Mouse (Mus musculus): ENCODE results near the gene Dennd1a.

The Dennd1a gene

DNA sequence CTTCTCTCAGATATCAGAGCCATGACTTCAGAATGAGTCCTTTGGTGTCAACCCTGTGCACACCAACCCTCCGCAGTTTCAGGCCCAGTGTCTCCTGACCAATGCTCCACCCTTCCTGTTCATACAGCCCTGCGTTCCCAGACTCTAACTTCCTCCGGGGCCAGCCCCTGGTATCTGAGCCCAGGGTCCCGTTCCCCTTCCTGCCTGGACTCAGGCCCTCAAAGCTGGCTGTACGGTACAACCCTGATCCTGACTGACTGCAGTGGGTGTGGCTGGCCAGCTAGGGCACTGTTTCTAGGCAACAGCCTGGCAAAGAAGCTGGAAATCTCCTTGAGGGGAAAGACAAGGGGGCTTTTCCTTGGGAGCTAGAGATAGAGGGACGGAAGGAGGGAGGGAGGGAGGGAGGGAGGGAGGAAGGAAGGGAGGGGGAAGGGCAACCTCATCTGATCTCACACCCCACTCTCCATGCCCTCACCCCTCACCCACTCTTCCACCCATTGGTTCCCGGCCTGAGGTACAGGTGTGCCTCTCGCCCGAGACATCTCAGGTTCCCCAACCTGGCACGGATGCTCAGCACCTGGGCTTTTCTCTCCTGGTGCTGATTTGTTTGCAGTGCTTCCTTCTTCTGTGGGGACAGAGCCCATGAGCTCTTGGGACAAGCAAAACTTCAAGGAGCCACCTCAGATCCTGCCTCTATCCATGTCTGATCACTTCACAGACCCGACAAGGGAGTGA is 521.0 kb downstream of the Dennd1a start:
- DNase-seq = peak; percentile 61 to 80

DNA sequence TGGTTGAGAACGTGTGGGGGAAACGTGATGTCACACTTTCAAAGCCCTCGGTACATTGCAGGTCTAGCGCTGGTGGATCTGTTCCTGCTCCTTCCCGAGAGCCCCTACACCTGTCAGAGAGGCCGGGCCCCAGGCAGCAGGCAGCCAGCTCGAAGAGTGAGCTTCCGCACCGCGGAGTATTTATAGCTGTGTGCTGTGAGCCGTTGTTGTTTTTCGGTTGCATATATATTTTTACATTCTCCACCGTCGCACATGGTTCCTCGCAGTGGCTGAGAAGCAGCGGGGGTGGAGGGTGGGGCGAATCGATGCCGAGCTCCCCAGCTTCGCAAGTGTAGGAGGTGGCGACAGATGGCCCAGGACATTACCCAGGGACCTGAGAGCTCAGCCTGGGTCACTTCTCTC is 522.1 kb downstream of the Dennd1a start:
- peak in 1 of 2 experiments; percentile 52 for DNase-seq

DNA sequence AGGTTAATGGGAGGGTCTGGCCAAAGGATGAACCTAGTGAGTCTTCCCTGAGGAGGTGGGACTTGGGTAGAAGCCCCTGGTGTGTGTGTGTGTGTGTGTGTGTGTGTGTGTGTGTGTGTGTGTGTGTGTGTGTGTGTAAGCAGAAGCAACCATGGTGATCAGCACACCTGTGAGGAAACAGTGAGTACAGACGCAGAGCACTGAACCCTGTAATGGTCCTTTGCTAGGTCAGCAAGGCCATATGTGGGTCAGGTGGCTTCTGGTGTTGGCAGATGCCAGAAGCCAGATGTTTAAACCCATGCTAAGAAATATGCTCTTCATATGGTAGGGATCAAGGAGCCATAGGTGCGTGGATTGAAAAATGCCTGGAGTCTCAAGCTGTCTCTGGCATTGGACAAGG is 522.7 kb downstream of the Dennd1a start:
- DNase-seq = no peak

DNA sequence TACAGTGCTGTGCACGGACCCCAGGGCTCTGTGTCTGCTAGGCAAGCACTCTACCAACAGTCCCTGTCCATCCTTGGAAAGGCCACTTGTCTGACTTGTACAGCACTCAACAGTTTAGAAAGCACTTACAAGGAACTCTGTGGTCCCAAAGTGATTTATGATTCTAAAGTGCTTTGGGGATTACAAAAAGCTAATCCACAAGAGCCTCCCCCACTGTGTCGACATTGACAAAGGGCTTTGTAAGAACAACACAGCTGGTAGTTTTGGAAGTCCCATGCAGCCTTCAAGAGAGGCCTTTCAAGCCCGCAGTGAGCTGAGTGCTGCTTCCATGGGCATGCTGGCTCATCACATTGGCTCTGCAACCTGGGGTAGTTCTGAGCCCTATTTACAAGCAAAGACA is 523.6 kb downstream of the Dennd1a start:
- peak in 1 of 2 experiments; percentile 17 for DNase-seq

DNA sequence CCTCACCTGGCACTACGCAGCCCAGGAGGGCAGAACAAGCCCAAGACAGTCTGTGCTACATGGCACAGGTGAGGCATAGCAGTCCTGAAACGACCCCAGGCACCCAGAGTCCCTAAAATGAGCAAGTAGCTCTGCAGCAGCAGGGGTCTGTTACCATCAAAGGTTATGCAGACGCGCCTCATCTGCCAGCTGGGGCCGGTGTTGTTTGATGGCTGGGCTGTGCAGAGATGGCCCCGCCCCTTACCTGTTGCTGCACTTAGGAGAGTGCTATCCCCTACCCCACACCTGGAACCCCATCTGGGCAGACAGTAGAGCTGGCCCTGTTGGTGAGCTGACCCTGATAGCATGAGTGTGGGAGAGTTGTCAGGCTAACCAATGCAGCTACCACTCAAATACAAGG is 526.6 kb downstream of the Dennd1a start:
- DNase-seq = no peak

DNA sequence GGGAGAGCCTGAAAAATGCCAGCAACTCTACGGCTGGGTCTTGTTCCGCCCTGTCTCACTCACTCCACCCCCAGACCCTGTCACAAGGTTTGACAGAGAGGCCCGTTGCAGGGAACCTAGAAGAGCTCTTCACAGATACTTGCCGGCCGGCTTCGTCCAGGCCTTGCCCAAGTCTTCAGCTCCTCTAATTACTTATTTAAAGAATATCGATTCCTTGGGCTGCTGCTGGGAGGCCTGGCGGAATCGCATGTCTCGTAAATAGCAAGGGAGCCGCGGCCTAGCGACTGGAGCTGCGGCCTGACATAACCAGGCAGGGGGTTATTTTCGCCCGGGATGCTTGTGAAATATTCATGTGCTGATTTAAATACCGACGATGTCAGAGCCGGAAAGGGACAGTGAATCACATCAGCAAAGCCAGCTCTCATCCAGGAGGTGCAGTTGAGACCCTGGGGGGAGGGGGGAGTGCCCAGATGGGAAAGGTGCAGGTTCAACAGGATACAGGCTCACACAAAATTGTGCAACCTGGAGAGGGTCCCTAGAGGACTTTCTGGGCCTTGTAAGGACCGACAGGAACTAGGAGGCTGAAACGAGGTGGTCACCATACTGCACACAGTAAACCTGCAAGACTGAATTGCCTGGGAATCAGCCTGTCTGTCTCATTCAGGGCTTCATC is 528.7 kb downstream of the Dennd1a start:
- DNase-seq = peak; percentile 51 to 59

DNA sequence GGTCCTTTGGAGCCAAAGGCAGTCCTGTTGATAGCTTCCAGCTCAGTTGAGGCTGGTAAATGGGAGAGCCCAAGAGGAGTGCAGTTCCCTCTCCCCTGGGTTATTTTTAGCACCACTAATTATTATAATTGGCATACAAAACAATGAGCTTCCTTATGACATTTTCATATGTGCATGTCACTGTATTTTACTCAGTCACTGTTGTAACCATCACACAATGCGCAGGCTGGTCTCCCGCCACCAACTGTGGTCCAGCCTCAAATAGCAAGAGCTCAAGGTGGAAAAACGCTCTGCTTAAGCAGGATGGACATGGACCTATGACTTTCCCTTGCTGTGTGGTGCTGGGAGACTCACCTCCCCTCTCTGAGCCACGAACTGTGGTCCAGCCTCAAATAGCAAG is 529.4 kb downstream of the Dennd1a start:
- DNase-seq = peak in 1 of 2 experiments; percentile 5

DNA sequence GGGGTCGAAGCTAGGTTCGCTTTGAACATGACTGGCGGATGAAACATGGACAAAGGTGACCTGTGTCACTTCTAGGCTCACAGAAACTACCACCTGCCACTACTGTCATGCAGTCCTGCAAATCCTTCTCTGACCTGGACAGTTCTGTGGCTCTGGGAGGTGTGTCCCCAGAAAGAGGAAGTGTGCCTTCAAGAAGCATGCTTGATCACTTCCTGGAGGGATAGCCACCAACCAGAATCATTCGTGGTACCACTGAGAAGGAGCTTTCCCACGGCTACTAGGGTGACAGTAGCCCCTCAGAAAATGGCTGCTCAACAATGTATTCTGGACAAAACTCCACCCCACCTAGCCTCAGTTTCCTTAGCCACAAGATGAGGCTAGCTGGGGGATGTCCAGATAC is 530.2 kb downstream of the Dennd1a start:
- DNase-seq = no peak

DNA sequence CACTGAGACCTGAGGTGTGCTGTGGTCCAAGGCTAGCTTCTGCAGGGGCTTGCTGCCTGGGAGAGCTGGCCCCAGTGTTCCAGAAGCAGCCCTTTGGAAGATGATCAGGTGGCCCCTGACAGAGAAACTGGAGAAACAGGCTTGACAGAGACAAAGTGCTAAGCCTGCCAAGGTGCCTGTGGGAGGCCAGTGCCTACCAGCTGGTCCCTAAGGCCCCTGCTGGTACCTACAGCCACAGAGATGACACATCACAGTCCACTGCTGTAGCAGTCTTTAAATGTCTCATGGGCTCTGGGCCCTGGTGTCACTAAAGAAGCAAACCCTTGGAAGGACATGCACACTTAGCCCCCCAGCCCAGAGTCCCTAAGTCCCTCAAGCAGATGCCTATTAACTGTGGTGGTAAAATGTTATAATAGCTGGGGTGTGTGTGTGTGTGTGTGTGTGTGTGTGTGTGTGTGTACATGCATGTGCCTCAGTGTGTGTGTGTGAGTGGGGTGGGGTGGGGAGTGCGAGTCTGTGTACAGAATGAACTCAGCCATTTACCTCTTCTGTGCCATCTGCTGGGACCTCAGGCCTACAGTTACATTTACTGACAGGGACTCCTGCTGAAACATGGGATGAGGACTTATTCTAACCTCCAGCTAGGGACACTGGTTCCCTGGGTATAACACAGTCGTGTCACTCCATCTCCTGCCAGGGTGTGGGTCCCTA is 530.8 kb downstream of the Dennd1a start:
- DNase-seq = no peak

DNA sequence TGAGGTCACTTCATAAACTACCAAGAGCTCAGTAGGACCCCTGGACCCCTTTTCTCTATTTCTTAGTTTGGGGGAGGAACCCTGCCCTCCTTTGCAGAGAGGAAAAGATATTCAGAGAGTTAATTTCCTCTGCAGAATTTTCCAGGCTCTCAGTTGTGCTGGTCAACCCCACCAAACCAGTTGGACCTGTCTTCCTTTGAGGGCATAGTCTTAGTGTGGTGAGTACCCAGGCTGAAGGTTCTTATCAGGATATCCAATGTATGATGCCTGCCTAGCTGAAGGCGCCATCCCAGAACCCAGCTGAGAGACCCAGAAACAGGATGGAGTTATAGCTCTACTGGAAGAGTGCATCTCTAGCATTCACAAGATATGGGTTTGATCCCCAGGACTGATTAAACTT is 536.1 kb downstream of the Dennd1a start:
- DNase-seq = no peak

DNA sequence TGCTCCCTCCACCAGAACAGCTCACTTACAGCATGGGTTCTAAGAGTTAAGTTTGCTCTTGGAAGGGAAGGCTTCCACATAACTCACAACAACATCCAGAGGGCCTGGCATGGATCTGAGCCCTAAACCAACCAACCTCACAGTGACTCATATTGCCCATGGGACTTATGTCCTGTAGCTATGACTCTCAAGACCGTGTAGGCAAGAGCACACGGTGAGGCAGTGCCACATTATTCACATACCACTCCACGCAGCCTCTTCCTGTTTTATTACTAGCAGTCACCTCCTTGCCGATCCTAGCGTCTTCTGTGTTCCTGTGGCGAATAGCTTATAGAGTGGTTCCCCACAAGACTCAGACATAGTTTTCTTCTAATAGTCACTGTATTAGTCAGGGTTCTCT is 537.9 kb downstream of the Dennd1a start:
- DNase-seq = no peak
